Mouse (Mus musculus): ENCODE data around the gene Pitpnm3. TPM values are rescaled to one million over a fixed set of nuclear protein-coding genes. Genes with fewer than 3 reads are reported as not detected.

Pitpnm3 gene
- total RNA-seq, 2 experiments from 2014 or later, result 26.0 to 27.9 TPM

DNA sequence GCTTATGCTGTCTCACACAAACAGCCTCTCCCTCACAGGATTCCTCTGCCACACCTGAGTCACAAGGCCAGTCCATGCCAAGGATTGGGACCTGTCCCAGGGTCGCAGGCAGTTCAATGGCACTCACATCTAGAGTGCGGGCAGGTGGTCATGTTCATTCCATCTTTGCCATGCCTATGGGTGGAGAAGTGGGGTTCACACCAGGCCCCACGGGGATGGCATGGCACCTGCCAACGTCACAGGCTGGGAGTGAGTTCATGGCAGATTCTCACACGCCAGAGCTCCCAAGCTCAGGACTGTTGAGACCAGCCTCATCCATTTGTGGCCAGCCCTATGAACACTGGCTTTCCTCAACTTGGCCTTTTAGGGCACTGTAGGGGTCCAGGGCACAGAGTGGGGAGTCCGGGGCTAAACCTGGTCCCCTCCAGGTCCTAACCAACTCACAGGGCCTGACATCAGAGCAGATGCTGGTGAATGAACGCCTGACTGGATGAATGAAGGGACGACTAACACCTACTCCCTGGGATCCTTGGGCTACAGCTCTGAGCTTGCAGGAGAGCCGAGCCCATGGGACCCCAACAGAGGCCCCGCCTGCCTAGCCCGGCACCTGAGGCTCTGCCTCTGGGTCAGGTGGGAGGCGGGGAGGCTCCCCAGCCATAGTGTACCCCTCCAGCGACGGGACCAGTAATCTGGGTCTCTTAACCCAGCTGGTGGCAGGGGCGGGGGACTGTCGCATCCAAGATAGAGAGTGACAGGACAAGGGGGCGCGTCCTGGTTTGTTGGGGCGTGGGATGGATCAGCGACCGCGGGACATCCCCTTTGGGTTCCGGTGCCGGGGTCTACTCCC, 819 bp downstream of the Pitpnm3 start:
- DNase-seq, result no peak

DNA sequence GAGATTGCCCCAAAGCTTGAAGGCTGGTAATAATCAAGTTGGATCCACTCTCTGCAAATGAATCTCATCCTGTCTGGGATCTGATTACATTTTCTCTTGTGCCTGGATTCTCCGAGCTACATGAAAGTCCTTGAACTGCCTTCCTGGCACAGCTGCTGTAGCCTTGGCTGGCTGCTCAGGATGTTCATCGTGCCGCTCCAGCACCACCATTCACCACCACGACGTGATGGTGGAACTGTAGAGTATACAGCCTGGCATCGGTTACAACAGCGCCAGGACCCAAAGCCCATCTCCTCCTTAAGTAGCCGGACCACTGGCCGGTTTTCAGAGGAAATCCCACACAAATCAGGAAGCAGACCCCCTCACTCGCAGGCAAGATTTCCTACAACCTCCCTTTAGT, 2.5 kb downstream of the Pitpnm3 start:
- DNase-seq, result no peak

DNA sequence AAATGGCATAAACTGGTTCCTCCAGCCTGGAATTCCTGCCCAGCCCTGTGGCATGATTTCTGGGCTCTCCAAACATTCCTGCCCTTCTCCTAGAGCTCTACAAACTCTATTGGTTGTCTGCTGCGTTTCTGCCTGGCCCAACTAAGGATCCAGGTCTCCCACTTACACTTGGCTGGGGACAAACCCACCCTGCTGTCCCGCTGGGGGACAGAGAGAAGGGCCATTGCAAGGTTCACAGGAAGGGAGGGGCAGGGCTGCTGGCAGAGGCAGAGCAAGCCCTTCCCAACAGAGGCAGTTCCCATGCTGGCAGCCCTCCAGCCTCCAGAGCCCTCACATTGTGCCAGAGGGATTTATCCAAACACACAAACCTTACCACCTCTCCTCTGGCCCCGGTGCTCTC, 3.3 kb downstream of the Pitpnm3 start:
- DNase-seq, result no peak

DNA sequence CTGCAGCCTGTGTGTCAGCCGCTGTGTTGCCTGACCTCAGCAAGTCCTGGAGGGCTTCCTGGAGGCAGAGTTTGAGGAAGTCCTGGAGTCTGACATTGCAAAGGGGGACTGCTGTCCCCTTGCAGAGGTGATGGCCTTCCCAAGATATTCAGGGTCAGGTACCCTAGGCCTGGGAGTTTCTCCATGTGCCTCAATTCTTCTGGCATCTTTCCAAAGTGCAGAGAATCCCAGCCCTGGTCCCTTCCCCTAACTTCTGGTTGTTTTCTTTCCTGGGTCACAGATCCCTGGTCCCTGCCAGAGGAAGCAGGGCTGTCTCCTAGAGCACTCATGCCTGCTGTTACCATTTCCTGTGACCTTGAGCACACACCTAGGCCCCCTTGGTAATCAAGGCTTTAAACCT, 3.9 kb downstream of the Pitpnm3 start:
- no peak for DNase-seq

DNA sequence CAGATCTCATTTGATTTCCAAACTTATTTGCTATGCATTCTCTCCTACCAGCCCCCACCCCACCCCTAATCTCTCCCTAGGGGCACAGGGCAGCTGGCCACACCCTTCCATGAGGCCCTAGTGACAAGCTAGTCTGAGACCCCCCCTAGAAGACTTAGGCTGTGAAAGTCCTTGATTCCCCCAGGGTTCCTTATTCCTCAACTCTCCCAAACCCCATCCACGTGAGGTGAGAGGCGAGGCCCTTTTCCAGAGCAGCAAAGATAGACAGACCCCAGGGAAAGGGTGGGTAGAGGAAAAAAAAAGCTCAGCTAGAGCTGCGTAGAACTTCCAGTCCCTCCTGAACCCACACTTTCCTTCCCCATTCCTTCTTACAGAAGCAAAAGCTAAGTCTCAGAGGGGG, 4.7 kb downstream of the Pitpnm3 start:
- no peak for DNase-seq

DNA sequence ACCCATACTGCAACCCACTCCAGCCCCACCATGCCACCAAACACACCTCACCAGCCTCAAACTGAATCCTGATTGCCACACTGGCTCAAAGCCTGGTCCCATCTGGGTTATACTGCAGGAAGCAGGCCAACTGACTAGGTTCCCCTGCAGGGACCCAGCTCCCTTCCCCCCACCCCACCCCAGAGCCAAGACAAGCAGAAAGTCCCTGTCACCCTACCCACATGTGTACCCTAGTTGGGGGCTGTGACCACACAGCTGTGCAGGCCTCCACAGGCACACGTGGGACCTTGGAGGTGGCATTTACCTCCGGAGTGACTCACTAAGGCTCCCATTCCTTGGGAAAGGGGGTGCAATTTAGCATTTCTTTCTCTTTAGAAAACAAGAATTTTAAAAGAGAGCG, 5.1 kb downstream of the Pitpnm3 start:
- DNase-seq, result no peak

DNA sequence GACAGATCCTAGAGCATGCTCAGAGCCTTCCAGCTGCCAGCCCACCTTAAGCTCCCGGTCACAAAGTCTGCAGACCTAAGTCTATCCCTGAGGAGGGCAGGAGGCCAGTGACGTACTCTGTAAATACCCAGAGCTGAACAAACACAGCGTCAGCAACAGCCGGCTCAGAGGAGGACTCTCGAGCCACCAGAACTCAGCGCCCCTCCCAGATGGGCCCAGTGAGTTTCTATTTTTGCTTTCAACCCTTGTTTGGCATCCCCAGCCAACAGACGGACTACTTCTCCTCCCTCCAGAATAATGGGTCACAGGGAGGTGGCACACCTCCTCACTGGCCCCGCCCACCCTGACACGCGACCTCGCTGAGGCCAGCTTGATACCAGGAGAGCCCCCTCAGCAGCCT, 5.6 kb downstream of the Pitpnm3 start:
- no peak for DNase-seq

DNA sequence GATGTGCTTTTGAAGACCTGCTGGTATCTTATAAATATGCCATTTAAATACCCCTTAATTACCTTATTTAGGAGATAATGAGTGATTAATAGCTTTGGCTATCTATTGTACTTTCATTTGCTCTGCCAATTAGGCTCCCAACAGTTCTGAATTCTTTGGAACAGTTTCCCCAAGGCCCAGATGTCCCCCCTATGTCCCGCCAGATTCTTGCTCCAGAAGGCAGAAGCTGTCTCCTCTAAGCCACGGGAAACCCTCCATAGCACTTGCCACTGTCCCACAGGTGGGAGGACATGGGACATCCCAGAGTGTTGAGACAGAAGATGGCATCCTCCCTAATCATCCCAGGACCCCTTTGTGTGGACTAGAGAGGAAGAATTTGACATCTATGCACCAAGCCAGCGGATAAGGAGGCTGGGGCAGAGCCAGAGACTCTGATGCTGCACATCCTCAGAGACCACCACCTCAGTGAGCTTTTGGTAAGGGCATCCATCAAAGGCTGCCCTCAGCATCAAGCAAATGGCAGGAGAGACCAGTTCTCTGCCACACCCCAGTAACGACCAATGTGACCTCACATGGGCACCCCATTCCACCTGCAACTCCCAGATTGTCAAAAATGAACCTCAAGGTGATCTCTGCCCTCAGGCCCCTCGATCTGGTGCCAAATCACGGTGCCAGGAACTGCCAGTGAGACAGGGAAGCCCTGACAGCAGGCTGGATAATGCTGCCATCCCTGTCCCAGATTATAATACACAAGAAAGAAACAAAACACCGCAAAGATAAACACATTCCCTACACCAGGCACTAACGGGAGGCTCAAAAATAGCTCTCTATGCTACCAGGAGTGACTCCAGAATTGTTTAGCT, 6.3 kb downstream of the Pitpnm3 start:
- DNase-seq, result no peak

DNA sequence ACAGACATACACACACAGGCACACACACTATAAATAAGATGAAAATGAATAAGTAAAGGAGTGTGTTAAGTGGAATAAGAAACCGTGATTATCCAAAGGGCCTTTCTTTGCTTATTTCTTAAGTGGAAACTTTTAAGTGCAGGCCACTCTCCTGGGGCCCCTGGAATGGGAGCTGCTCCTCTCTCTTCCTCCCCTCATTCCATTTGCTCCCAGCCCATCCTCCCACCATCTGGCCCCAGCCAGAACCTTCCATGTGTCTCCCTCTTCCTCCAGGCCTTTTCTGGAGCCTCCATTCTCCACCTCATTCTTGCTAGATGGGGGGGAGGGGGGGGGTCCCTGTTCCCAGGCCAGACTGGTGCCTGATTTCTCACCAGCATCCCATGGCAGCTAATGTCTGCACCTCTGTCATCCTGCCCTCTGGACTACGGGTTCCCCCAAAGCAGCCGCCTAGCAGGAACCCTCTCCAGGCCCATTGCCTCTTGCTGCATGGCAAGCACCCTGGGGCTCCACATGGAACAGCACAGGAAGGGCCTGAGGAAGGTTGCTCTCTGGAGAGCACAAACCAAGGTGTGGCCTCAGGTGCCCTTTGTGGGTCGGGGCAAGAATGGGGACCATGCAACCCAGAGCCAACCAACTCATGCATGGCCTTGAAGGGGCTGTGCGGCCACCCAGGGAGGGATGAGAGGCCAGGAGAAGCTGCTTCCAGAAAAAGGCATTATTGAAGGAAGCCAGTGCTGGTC, 8.0 kb downstream of the Pitpnm3 start:
- no peak for DNase-seq

DNA sequence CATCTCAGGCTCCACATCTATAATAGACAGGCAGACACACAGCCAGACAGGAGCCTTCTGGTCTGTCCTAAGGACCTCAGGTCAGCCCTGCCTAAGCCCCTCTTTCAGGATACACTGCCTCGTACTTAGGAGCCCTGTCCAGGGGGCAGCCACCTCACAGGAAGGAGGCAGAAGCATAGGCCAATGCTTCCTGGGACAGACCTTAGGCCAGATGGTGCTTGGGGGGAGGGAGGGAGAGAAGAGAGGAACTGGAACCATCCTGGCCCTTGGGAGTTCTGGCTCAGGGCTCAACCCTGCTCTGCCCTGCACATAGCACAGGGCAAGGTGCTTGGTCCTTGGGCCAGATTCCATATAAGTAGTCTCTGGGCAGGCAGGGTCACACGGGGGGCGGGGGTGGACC, 9.8 kb downstream of the Pitpnm3 start:
- no peak for DNase-seq

DNA sequence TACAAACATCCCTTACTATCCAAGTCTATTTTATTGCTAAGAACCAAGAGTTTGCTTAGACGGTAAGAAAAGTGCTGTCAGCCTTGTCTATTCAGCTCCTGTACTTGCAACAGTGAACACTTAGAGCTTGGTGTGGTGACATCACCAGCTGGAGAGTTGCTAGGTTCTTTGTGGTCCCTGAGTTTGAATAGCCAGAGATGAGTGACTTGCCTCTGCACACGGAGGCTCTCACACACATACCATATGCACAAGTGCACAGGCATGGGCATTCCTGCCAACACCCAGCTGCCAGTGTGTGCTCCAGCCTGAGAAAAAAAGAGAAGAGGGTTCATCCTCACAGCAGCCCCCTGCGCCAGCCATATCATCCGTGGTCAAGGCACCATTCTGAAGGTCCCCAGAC, 12.0 kb downstream of the Pitpnm3 start:
- DNase-seq, result no peak

DNA sequence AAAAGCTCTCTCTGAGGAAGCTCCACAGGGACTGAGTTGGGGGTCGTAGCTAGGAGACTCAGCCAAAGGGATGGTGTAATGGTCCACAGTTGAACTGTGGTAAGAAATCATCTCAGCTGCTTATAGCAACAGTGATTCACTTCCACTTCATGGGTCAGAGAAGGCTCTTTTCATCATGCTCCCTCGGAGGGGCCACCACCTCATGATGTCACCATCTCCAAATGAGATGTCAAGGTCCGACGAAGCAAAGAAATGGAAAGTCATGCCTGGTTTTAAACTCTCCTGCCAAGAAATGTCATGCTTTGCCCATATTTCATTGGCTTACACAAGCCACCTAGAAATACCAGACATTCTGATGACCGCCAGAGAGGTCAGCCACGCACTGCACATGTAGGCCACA, 15.2 kb downstream of the Pitpnm3 start:
- no peak for DNase-seq

DNA sequence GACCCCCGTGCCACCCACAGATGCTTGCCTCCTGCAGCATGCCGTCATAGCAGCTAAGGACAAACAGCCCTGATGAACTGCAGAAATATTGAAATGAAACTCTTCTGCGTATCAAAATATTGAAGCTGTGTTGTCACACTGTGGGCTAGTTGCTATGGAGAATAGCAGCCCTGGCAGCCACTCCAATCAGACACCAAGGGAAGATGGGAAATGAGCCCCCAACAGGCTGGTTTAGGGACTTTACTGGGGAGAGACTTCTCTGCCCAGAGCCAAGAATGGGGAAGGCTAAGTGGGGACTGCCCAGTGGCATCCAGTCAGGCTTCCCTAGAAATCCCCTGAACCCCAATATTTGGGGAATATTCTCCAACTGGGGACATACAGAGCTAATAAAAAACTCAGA, 16.9 kb downstream of the Pitpnm3 start:
- no peak for DNase-seq

DNA sequence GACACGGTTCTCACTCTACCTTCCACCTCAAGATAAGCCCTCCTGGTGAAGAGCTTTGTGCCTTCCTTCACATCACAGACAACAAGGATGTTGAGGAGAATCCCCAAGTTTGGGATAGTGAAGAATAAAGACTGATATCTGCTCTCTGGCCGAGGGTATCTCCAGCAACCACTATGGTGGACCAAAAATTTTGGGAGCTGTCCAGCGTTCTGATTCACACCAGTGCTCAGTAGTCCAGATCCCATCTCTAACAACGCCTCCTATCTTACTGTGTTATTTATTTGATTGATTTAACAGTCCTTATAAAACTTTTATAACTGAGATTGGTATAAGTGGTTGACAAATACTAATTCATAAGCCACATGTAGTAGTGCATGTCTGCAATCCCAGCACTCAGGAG, 22.3 kb downstream of the Pitpnm3 start:
- DNase-seq, result no peak

DNA sequence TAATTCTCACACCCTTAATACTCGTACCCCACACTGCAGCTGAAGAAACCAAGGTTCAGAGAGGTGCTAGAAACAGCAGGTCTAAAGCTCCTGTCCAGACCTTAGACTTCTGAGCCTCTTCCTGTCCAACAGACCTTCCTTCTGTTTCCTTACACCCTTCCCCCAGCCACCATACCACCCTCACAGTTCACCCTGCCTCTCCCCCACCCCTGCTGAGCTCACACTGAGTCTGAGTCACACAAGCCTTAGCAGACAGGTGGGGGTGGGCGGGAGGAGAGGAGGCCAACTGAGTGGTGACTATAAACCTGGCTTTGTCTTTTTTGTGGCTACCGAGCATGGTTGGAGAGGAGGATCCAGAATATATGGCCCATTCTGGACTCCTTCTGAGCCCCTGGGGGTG, 24.9 kb downstream of the Pitpnm3 start:
- DNase-seq, result no peak

DNA sequence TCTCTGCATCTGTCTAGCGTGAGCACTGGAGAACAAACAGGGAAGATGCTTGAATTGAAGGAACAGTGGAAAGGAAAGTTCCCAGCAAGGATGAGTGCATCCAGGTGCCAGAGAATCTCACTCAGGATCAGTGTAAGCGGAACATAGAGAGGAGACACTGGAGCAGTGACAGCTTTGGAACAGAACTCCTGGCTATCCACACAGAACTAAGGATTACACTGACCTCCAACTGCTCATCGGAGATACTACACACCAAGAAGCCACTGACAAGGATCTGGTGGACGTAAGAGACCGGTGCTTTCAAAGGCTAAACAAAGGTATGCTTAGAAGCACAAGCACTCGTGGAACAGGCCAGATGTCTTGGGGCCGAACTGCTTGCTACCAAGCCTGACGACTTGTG, 31.4 kb downstream of the Pitpnm3 start:
- DNase-seq, result no peak

DNA sequence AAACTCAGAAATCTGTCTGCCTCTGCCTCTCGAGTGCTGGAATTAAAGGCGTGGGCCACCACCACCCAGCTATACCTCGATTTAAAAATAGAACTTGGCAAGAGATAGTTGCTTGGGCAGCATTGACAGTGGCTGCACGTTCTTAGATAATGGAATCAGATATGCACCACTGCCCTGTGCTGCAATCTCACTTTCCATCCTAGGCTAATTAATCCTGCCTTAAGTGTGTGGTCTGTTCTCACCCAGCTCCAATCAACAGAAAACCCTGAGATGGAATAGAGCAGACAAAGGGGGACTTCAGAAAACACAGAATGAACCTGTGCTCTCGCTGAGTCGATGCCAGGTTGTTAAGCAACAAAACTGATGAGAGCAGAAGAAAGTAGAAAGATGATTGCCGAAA, 32.0 kb downstream of the Pitpnm3 start:
- DNase-seq, result no peak

DNA sequence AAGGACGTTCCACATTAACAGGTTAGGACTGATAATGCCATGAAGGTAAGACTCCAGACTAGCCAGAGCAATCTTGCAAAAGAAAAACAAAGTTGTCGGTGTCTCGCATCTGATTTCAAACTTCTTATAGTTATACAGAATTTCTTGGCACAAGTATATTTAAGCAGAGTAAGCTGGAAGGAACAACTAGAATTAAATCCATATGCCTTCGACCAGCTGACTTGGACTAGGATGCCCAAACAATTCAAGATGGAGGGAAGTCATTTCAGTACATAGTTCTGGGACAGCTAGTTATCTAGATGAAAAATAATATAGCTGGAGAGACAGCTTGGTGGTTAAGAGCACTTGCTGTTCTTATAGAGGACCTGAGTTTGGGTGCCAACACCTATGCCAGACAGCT, 34.6 kb downstream of the Pitpnm3 start:
- DNase-seq, result no peak

DNA sequence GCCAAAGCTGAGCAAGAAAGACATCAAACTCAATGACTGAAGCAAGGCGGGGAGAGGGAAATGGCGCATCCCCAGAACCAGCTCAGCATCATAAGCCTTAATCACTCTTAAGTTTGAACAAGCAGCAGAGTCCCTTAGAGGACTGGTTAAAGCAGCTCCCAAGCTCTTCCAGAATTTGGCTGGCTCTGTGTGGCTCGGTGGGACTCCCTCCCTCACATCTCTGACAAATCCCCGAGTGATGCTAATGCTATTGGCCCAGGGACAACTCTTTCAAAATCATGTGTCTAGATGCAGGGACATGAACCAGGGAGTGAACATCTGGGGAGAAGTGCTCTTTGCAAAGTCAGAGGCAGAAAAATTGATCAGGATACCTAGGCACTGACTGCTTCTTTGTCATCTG, 36.4 kb downstream of the Pitpnm3 start:
- DNase-seq, result no peak

DNA sequence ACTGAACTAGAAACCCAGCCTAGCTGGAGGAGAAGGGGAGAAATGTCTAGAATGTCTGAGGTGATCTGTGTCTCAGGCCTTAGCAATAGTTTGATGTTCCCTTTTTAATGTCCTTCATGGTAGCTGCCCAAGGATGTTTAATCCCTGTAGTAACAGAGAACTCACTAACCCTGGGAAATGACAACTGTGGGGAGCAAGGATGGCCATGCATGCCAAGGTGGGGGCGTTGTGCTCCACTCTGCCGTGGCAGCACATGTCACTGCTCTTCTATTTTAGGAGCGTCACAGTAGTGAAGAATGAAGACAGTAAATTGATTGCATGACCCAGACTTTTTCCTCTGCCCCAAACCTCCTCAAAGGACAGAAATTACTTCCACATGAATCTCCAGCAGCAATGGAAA, 37.6 kb downstream of the Pitpnm3 start:
- no peak for DNase-seq

DNA sequence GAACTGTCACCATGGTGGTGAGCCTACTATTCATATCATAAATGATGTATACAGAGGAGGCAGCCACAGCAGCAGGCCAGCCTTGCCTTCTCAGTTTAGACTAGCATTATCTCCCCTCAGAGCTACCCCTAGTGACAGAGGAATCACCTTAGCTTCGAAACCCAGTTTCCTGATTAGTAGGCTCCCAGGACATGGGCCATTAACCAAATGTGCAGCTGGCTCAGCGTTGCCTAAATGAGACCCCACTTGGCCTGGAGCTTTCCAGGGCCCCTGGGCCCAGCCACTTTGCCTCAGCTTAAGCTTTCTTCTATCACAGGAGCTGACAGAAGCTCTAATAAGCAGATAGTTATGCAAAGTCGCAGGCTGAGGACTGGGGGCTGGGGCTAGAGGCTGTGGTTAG, 39.6 kb downstream of the Pitpnm3 start:
- no peak for DNase-seq

DNA sequence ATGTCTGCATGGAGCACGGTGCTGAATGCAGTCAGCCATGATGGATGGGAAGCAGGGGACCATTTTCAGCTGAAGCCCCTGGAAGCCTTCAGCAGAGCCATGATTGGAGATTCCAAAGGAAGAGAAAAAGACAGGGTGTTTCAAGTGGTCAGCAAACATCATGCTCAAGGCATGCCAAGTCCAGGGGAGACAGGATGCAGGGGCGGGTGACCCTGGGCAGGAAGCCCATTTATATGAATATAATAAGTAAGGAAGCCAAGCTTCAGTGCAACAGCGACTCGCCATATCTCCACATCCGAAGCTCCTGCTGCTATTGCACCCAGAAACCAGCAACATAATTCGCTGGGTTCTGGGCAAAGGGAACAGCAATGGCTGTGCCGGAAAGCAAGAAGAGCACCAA, 41.1 kb downstream of the Pitpnm3 start:
- no peak for DNase-seq

DNA sequence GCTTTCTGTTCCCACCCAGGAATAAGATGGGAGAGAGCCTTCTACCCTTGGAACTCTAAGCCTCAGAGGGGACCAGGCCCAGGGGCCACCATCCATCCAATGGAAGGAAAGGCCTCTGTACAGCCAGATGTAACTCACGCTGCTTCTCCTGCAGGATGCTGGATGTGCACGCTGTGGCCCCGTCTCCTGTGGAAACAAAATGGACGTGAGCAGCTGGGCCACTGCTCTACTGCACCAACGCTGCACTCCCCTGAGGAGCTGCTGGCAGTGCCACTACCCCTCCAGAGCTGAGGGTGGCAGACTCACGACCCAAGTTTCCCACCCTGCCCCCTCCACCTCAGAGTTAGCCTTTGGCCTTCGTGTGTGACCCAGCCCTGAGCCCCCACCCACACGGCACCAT, 43.2 kb downstream of the Pitpnm3 start:
- DNase-seq, result no peak
